Mouse (Mus musculus): ENCODE results near the gene Fcho1. TPM values are rescaled to one million over a fixed set of nuclear protein-coding genes. Genes with fewer than 3 reads are reported as not detected.

The Fcho1 gene
- polyA plus RNA-seq, 1 experiment from 2014 or later = 16.7 TPM

DNA sequence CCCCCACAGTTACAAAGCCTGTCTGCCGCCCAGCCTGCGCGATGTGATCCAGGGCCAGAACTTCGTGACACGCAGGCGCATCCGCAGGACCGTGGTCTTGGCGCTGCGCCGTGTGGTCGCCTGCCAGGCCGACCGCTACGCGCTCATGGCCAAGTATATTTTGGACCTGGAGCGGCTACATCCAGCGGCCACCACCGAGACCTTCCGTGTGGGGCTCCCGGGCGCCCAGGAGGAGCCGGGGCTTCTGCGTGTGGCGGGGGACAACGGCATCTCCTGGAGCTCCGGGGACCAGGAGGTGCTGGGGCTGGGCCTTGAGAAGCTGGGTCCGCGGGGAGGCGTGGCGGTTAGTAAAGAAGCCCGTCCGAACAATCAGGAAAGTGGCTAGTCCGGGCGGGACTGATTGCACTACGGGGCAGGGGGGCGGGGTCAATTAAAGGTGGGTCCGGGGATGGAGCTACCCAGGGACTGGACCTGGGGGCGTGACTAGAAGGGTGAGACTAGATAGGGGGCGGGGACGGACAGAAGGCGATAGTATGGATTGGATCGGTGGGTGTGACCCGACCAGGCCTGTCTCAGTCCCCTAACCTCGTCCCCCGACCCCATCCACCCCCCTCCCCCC lies 45.9 kb downstream of the Fcho1 start:
- WGBS (ENCODE audit: insufficient replicate concordance) = 63% methylated on average over 44 of the region's 46 CpGs
- 0 out of 2 replicates have a peak overlapping the region, but pooled peaks have one; percentile 13 for H3K4me3 ChIP-seq (ENCODE audit: low read depth, low read length)

DNA sequence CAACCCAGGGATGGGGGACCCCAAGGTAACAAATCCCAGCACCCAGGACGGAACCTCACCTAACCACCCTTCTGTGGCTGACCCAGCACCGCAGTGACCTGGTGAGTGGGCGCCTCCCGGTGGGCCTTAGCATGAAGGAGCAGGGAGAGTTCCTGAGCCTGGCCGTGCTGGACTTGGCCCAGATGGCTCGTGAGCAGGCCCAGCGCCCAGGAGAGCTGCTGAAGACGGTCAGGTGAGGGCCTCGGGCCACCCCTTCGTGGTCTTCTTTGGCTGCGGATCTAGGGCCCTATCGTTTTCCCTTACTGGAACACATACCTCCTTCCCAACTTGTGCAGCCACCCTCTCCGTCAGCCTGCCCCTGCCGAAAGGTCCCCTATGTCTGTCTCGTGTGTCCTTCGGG lies 46.4 kb downstream of the Fcho1 start:
- no peaks in the 10 kb centered on the region for H3K36me3 ChIP-seq (replicated peaks; ENCODE audit: insufficient read depth, low read length)
- H3K27ac ChIP-seq (ENCODE audit: low read depth) = no peak overlapping the region
- ATAC-seq (no peak), DNase-seq (no peak)
- no peaks in the 10 kb centered on the region for H3K9me3 ChIP-seq (ENCODE audit: low read length)
- H3K4me3 ChIP-seq (ENCODE audit: low read depth, low read length) = no peak overlapping the region
- TF ChIP-seq EP300 (IDR thresholded peaks at IDR 0.05; ENCODE audit: low read depth) (no peak), CTCF (IDR thresholded peaks at IDR 0.05; ENCODE audit: low read depth) (no peak)
- WGBS (ENCODE audit: insufficient replicate concordance) = 65% methylated on average over 16 of the region's 16 CpGs
- H3K9ac ChIP-seq (replicated peaks) = no peak overlapping the region
- peaks cover 17% of the 10 kb centered on the region; the same call in 1 of the 2 replicates for H3K27me3 ChIP-seq (ENCODE audit: insufficient read depth, low read length)
- H3K4me2 ChIP-seq (ENCODE audit: low read depth, low read length) = peak overlapping the region; percentile 47; the same call in 1 of the 2 replicates
- peaks cover 18% of the 10 kb centered on the region for H3K4me1 ChIP-seq (ENCODE audit: insufficient read depth)

More for the DNA sequence above, 45.9 kb downstream of the Fcho1 start:
- DNase-seq (no peak), ATAC-seq (no peak)
- Histone ChIP-seq H3K4me1 (ENCODE audit: insufficient read depth) (peaks cover 18% of the 10 kb centered on the region), H3K9me3 (ENCODE audit: low read length) (no peaks in the 10 kb centered on the region), H3K27ac (ENCODE audit: low read depth) (no peak overlapping the region), H3K27me3 (ENCODE audit: insufficient read depth, low read length) (peaks cover 21% of the 10 kb centered on the region; the same call in 1 of the 2 replicates), H3K9ac (replicated peaks) (no peak overlapping the region), H3K4me2 (ENCODE audit: low read depth, low read length) (peak overlapping the region; percentile 47), H3K36me3 (replicated peaks; ENCODE audit: insufficient read depth, low read length) (no peaks in the 10 kb centered on the region)
- TF ChIP-seq CTCF (IDR thresholded peaks at IDR 0.05; ENCODE audit: low read depth) (no peak), EP300 (IDR thresholded peaks at IDR 0.05; ENCODE audit: low read depth) (no peak)

DNA sequence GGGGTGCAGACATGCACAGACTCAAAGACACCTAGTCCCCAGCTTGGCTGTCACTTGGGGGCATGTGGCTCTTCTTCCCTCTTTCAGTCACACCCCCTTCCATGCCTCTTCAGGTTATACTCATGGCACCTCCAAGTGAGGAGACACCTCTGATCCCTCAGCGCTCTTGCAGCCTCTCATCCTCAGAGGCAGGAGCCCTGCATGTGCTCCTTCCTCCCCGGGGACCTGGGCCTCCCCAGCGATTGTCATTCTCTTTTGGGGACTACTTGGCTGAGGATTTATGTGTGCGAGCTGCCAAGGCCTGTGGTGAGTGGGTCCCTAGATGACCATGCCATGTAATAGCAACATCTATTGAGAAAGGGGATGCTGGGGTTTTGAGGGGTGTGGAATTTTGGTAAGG lies 47.3 kb downstream of the Fcho1 start:
- DNase-seq = no peak
- Histone ChIP-seq H3K36me3 (replicated peaks; ENCODE audit: insufficient read depth, low read length) (no peaks in the 10 kb centered on the region), H3K4me1 (ENCODE audit: insufficient read depth) (peaks cover 18% of the 10 kb centered on the region), H3K4me2 (ENCODE audit: low read depth, low read length) (no peak overlapping the region), H3K9ac (replicated peaks) (no peak overlapping the region), H3K9me3 (ENCODE audit: low read length) (no peaks in the 10 kb centered on the region), H3K4me3 (ENCODE audit: low read depth, low read length) (no peak overlapping the region), H3K27ac (ENCODE audit: low read depth) (no peak overlapping the region), H3K27me3 (ENCODE audit: insufficient read depth, low read length) (0 out of 2 replicates have a peak, but pooled peaks cover 9% of the 10 kb centered on the region)
- no peak for ATAC-seq
- TF ChIP-seq CTCF (IDR thresholded peaks at IDR 0.05; ENCODE audit: low read depth) (no peak), EP300 (IDR thresholded peaks at IDR 0.05; ENCODE audit: low read depth) (no peak)
- WGBS (ENCODE audit: insufficient replicate concordance) = 74% methylated on average over 4 of the region's 4 CpGs

DNA sequence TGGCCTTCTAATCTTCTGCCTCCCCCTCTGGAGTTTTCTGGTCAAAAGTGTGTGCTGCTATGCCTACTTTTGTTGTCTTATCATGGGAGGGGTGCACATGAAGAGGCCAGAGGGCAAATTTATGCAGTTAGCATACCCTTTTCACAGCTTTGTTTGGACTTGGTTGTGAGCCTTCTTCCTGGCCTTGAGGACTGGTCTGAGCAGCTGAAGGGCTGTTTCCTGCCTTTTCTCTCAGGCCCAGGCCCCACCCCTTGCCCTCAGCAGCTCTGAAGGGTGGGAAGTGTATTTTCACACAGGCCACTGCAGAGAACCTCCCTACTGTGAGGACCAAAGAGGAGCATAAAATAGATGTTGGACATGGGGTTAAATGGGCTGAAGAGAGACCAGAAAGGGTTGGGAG lies 48.0 kb downstream of the Fcho1 start:
- Histone ChIP-seq H3K4me1 (ENCODE audit: insufficient read depth) (peaks cover 18% of the 10 kb centered on the region), H3K9ac (replicated peaks) (no peak overlapping the region), H3K27me3 (ENCODE audit: insufficient read depth, low read length) (0 out of 2 replicates have a peak, but pooled peaks cover 9% of the 10 kb centered on the region), H3K36me3 (replicated peaks; ENCODE audit: insufficient read depth, low read length) (no peaks in the 10 kb centered on the region), H3K4me2 (ENCODE audit: low read depth, low read length) (peak overlapping the region; percentile 93), H3K27ac (ENCODE audit: low read depth) (peak overlapping the region; percentile 26; the same call in 1 of the 2 replicates), H3K9me3 (ENCODE audit: low read length) (no peaks in the 10 kb centered on the region), H3K4me3 (ENCODE audit: low read depth, low read length) (no peak overlapping the region)
- TF ChIP-seq CTCF (IDR thresholded peaks at IDR 0.05; ENCODE audit: low read depth) = no peak
- TF ChIP-seq EP300 (IDR thresholded peaks at IDR 0.05; ENCODE audit: low read depth) = no peak
- no peak for DNase-seq
- ATAC-seq = no peak

DNA sequence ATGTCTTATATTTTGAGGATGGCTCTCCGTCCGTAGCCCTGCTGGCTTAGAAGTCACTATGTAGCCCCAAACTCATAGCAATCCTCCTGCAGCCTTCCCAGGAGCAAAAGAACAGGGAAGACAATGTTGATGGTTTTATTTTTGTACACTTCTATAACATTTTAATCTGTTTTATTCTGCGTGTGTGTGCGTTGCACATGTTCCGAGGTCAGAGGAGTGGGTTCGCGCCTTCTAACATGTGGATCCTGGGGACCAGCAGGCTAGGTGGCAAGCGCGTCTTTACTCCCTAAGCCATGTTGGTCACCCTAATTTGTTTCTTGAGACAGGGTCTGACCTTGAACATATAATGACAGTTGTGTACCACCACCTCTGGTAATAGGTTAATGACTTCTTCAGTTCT lies 48.7 kb downstream of the Fcho1 start:
- Histone ChIP-seq H3K9me3 (ENCODE audit: low read length) (no peaks in the 10 kb centered on the region), H3K9ac (replicated peaks) (peak overlapping the region; percentile 84), H3K27me3 (ENCODE audit: insufficient read depth, low read length) (0 out of 2 replicates have a peak, but pooled peaks cover 5% of the 10 kb centered on the region), H3K4me1 (ENCODE audit: insufficient read depth) (peaks cover 23% of the 10 kb centered on the region), H3K4me2 (ENCODE audit: low read depth, low read length) (peak overlapping the region; percentile 93), H3K36me3 (replicated peaks; ENCODE audit: insufficient read depth, low read length) (no peaks in the 10 kb centered on the region), H3K27ac (ENCODE audit: low read depth) (peak overlapping the region; percentile 89), H3K4me3 (ENCODE audit: low read depth, low read length) (peak overlapping the region; percentile 81)
- no peak for TF ChIP-seq CTCF (IDR thresholded peaks at IDR 0.05; ENCODE audit: low read depth)
- TF ChIP-seq EP300 (IDR thresholded peaks at IDR 0.05; ENCODE audit: low read depth) = no peak
- ATAC-seq (no peak), DNase-seq (no peak)
- 37% methylated on average over 9 of the region's 9 CpGs for WGBS (ENCODE audit: insufficient replicate concordance)

DNA sequence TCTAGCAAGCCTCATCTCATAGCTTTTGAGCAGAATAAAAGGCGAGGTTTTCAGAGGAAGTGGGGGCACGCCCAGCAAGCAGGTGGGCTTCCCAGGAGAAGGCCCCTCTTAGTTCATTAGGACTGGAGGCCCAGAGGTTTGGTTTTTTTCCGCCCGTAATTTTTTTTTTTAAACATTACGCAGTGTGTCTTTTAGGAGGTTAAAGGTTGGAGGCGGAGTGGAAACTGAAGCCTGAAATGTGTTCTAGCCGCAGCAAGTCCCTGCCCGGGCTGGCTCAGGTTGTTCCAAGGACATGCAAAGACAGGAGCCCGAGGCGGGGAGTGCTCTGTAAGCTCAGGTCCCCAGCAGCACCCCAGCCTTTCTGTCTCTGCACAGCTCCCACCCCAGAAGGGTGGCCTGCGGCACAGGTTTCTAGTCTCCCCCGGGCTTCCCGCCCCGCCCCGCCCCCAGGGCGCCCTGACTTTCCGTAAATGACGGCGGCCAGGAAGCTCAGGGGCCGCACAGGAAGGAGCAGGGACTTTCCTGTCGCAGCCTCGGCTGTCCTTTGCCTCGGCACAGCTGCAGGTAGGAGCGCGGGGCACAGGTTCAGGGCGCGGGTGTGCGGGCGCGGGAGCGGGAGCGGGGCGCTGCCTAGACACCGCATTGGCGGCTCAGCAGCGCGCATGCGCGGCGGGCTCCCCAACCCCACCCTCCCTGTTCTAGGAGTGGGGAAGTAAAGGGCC lies 49.3 kb downstream of the Fcho1 start, which contains the start of gene Jak3:
Gene Jak3, plus strand, starts transcription at position 277 of the 722 bp plus-strand sequence.
- peak; percentile 81 for DNase-seq

More for the DNA sequence above, 49.3 kb downstream of the Fcho1 start, which contains the start of gene Jak3:
- Histone ChIP-seq H3K27ac (ENCODE audit: low read depth) (peak within 1 kb of the TSS; percentile 89), H3K4me1 (ENCODE audit: insufficient read depth) (peaks cover 27% of the 10 kb centered on the region), H3K36me3 (replicated peaks; ENCODE audit: insufficient read depth, low read length) (no peaks in the 10 kb centered on the region), H3K4me2 (ENCODE audit: low read depth, low read length) (peak within 1 kb of the TSS; percentile 93), H3K9ac (replicated peaks) (peak within 1 kb of the TSS; percentile 84), H3K9me3 (ENCODE audit: low read length) (no peaks in the 10 kb centered on the region), H3K4me3 (ENCODE audit: low read depth, low read length) (peak within 1 kb of the TSS; percentile 81), H3K27me3 (ENCODE audit: insufficient read depth, low read length) (0 out of 2 replicates have a peak, but pooled peaks cover 6% of the 10 kb centered on the region)
- WGBS (ENCODE audit: insufficient replicate concordance) = 2% methylated on average over 35 of the region's 40 CpGs
- ATAC-seq = peak; percentile 65
- no peak for TF ChIP-seq CTCF (IDR thresholded peaks at IDR 0.05; ENCODE audit: low read depth)
- TF ChIP-seq EP300 (IDR thresholded peaks at IDR 0.05; ENCODE audit: low read depth) = no peak
